19 mouse cellular contexts compared by ENCODE assay signal in genomic region chr11:121282911-121283310, GRCm38 (mm10). TPM values are rescaled to one million over a fixed set of nuclear protein-coding genes. Genes with fewer than 3 reads are reported as not detected.
A peak's percentile ranks its signal among the peaks of the same experiment; 100 is the strongest.
DNase-seq lines count a peak whose midpoint lies in the region; ATAC-seq and TF ChIP-seq lines count a peak whose summit lies in the region.
"Had no signal": no experiment of that assay in that cellular context is flagged by ENCODE, and none has a peak within 500 bp of the region (broad histone marks: within the 10 kb centered on the region; RNA-seq: fewer than 3 reads in every experiment).

No protein-coding gene starts in this region.

- peak overlapping the region; percentile 47 for H3K9ac ChIP-seq in heart, embryonic 12.5 days
- H3K9ac ChIP-seq in lung, postnatal 0 days (replicated peaks; ENCODE audit: low read depth): no peak overlapping the region
- H3K9ac ChIP-seq in liver, embryonic 12.5 days: no peak overlapping the region
- H3K9ac ChIP-seq in stomach, embryonic 15.5 days: no peak overlapping the region
- H3K9ac ChIP-seq: forebrain, embryonic 12.5 days; limb, embryonic 12.5 days had no signal

- intact Hi-C loops in heart, postnatal 36 days (cut with DNase I): no loop called here

- H3K4me1 ChIP-seq in heart, embryonic 12.5 days (replicated peaks): peaks cover 53% of the 10 kb centered on the region
- H3K4me1 ChIP-seq in lung, postnatal 0 days (ENCODE audit: insufficient read depth, low read depth, low read length): no peaks in the 10 kb centered on the region; the same call in 1 of the 2 replicates
- peaks cover 48% of the 10 kb centered on the region for H3K4me1 ChIP-seq in liver, embryonic 12.5 days
- H3K4me1 ChIP-seq in stomach, embryonic 15.5 days: no peaks in the 10 kb centered on the region
- H3K4me1 ChIP-seq: forebrain, embryonic 12.5 days; limb, embryonic 12.5 days had no signal

- H3K9me3 ChIP-seq in heart, embryonic 12.5 days (replicated peaks): no peaks in the 10 kb centered on the region
- no peaks in the 10 kb centered on the region for H3K9me3 ChIP-seq in lung, postnatal 0 days (ENCODE audit: low read length)
- H3K9me3 ChIP-seq in liver, embryonic 12.5 days (replicated peaks): no peaks in the 10 kb centered on the region
- no peaks in the 10 kb centered on the region for H3K9me3 ChIP-seq in stomach, embryonic 15.5 days
- H3K9me3 ChIP-seq: forebrain, embryonic 12.5 days; limb, embryonic 12.5 days had no signal

- no peak overlapping the region for H3K4me3 ChIP-seq in heart, embryonic 12.5 days
- H3K4me3 ChIP-seq in lung, postnatal 0 days (ENCODE audit: low read depth, low read length): no peak overlapping the region
- no peak overlapping the region for H3K4me3 ChIP-seq in liver, embryonic 12.5 days
- H3K4me3 ChIP-seq in stomach, embryonic 15.5 days (replicated peaks): no peak overlapping the region
- H3K4me3 ChIP-seq: forebrain, embryonic 12.5 days; limb, embryonic 12.5 days had no signal

- no peaks in the 10 kb centered on the region for H3K27me3 ChIP-seq in heart, embryonic 12.5 days (replicated peaks)
- H3K27me3 ChIP-seq in lung, postnatal 0 days (replicated peaks; ENCODE audit: insufficient read depth, low read length): no peaks in the 10 kb centered on the region
- H3K27me3 ChIP-seq in liver, embryonic 12.5 days (replicated peaks): no peaks in the 10 kb centered on the region
- H3K27me3 ChIP-seq in stomach, embryonic 15.5 days (replicated peaks): no peaks in the 10 kb centered on the region
- H3K27me3 ChIP-seq: forebrain, embryonic 12.5 days; limb, embryonic 12.5 days had no signal

- peak overlapping the region; percentile 47 for H3K4me2 ChIP-seq in heart, embryonic 12.5 days
- H3K4me2 ChIP-seq in lung, postnatal 0 days (replicated peaks; ENCODE audit: low read depth, low read length): 0 out of 2 replicates have a peak overlapping the region, but pooled peaks have one; percentile 6
- H3K4me2 ChIP-seq in liver, embryonic 12.5 days: peak overlapping the region; percentile 0; the same call in 1 of the 2 replicates
- no peak overlapping the region for H3K4me2 ChIP-seq in stomach, embryonic 15.5 days
- H3K4me2 ChIP-seq: forebrain, embryonic 12.5 days; limb, embryonic 12.5 days had no signal

- DNase-seq in heart, postnatal 36 days: no peak
- DNase-seq in lung, postnatal 0 days (ENCODE audit: low spot score): no peak
- DNase-seq in lung, postnatal 14 days: no peak
- DNase-seq in kidney, adult 9 months: no peak
- no peak for DNase-seq in thymus, postnatal 36 days
- DNase-seq: adrenal gland, adult 8-10 months; B cell, adult 2 months; cerebellum, adult 2 months; embryo, embryonic 11 days; lung, postnatal 10 days; right cerebral cortex, postnatal 25 days; thymus, adult 2 months had no signal

- H3K27ac ChIP-seq in heart, embryonic 12.5 days (ENCODE audit: poor library complexity, severe bottlenecking): peak overlapping the region; percentile 80
- H3K27ac ChIP-seq in lung, postnatal 0 days (ENCODE audit: low read length): no peak overlapping the region
- H3K27ac ChIP-seq in liver, embryonic 12.5 days: peak overlapping the region; percentile 28
- H3K27ac ChIP-seq in stomach, embryonic 15.5 days: peak overlapping the region; percentile 48
- H3K27ac ChIP-seq: forebrain, embryonic 12.5 days; hindbrain, postnatal 0 days; limb, embryonic 12.5 days had no signal

- 19% methylated on average over 6 of the region's 6 CpGs for WGBS in heart, embryonic 12.5 days
- 59% methylated on average over 6 of the region's 6 CpGs for WGBS in lung, postnatal 0 days
- 30% methylated on average over 6 of the region's 6 CpGs for WGBS in liver, embryonic 12.5 days (ENCODE audit: insufficient replicate concordance)
- 69% methylated on average over 6 of the region's 6 CpGs for WGBS in stomach, embryonic 15.5 days

- ATAC-seq in heart, embryonic 12.5 days (ENCODE audit: insufficient number of reproducible peaks, low FRiP score): peak; percentile 75
- no peak for ATAC-seq in lung, postnatal 0 days
- ATAC-seq in liver, embryonic 12.5 days: peak; percentile 77
- peak; percentile 61 for ATAC-seq in stomach, embryonic 15.5 days (ENCODE audit: insufficient read depth, low FRiP score, low read depth)
- ATAC-seq: hindbrain, postnatal 0 days; midbrain, embryonic 16.5 days had no signal

- H3K36me3 ChIP-seq in heart, embryonic 12.5 days: peaks cover 31% of the 10 kb centered on the region
- peaks cover 10% of the 10 kb centered on the region; the same call in 1 of the 2 replicates for H3K36me3 ChIP-seq in lung, postnatal 0 days (ENCODE audit: insufficient read depth, low read length)
- H3K36me3 ChIP-seq in liver, embryonic 12.5 days: peaks cover 54% of the 10 kb centered on the region
- peaks cover 15% of the 10 kb centered on the region for H3K36me3 ChIP-seq in stomach, embryonic 15.5 days

- TF ChIP-seq CTCF in lung, postnatal 0 days (IDR thresholded peaks at IDR 0.05): no peak

- TF ChIP-seq EP300 in lung, postnatal 0 days (IDR thresholded peaks at IDR 0.05): no peak

RNA-seq across cellular contexts. Expression of gene Foxk2, which starts 23.1 kb away (rescaled TPM):
- 6.0 and 7.1 TPM in 2 replicates for polyA plus RNA-seq in heart, embryonic 12.5 days (2016; fragmentation: Nextera tagmentation; extraction: Ambion mirVana)
- 10 to 100 TPM; 16.5 to 17.2 TPM for total RNA-seq in heart, postnatal 36 days (2021)
- polyA plus RNA-seq in lung, postnatal 0 days (2015; fragmentation: Nextera tagmentation; extraction: Ambion mirVana): 4.0 and 5.1 TPM in 2 replicates
- polyA plus RNA-seq in liver, embryonic 12.5 days (2016; fragmentation: Nextera tagmentation; extraction: Ambion mirVana): 6.2 and 6.5 TPM in 2 replicates
- 8.6 and 9.8 TPM in 2 replicates for polyA plus RNA-seq in stomach, embryonic 15.5 days (2015; fragmentation: Nextera tagmentation; extraction: Ambion mirVana)

RNA-seq across cellular contexts. Expression of gene Narf, which starts 45.9 kb away (rescaled TPM):
- polyA plus RNA-seq in heart, embryonic 12.5 days (2016; fragmentation: Nextera tagmentation; extraction: Ambion mirVana): 47.3 and 56.8 TPM in 2 replicates
- 100 to 1,000 TPM in 1 of 2 experiments, 10 to 100 TPM in 1; 97.1 to 105 TPM for total RNA-seq in heart, postnatal 36 days (2021)
- polyA plus RNA-seq in lung, postnatal 0 days (2015; fragmentation: Nextera tagmentation; extraction: Ambion mirVana): 15.8 and 18.7 TPM in 2 replicates
- polyA plus RNA-seq in liver, embryonic 12.5 days (2016; fragmentation: Nextera tagmentation; extraction: Ambion mirVana): 120 and 121 TPM in 2 replicates
- 45.6 and 52.0 TPM in 2 replicates for polyA plus RNA-seq in stomach, embryonic 15.5 days (2015; fragmentation: Nextera tagmentation; extraction: Ambion mirVana)

RNA-seq across cellular contexts. Expression of gene Cybc1, which starts 53.8 kb away (rescaled TPM):
- 22.6 and 23.3 TPM in 2 replicates for polyA plus RNA-seq in heart, embryonic 12.5 days (2016; fragmentation: Nextera tagmentation; extraction: Ambion mirVana)
- total RNA-seq in heart, postnatal 36 days (2021): 10 to 100 TPM in 1 of 2 experiments, 1 to 10 TPM in 1; 7.5 to 10.9 TPM
- polyA plus RNA-seq in lung, postnatal 0 days (2015; fragmentation: Nextera tagmentation; extraction: Ambion mirVana): 28.9 and 29.3 TPM in 2 replicates
- polyA plus RNA-seq in liver, embryonic 12.5 days (2016; fragmentation: Nextera tagmentation; extraction: Ambion mirVana): 22.4 and 25.2 TPM in 2 replicates
- 32.5 and 34.6 TPM in 2 replicates for polyA plus RNA-seq in stomach, embryonic 15.5 days (2015; fragmentation: Nextera tagmentation; extraction: Ambion mirVana)
